Mouse (Mus musculus) gonadal fat pad, adult 2 months (tissue): ENCODE measurements at regions not wholly inside any gene's neighbourhood (a gene's known extent, or its start where the extent isn't known, plus 50 kb on each side); places are given as distances from the start of the nearest gene placed in this dataset.

ENCODE experiments used
- DNase-seq: peaks from one replicate; pipeline ENCODE4 v3.0.0-alpha.2; 2012; ENCODE audit warnings: low read depth

GRCm38 (mm10) chr17:45240963-45241543, 192.5 kb downstream of the Cdc5l start:
- no peak for DNase-seq

GRCm38 (mm10) chr17:45240545-45240944, 193.0 kb downstream of the Cdc5l start:
- no peak for DNase-seq

- DNase-seq, result no peak
Observed at GRCm38 (mm10) chr17:45237246-45237645, 196.3 kb downstream of the Cdc5l start.

- DNase-seq, result no peak
Observed at GRCm38 (mm10) chr17:45235401-45235800, 198.1 kb downstream of the Cdc5l start.

- DNase-seq, result no peak
Observed at GRCm38 (mm10) chr17:45232874-45233273, 200.7 kb downstream of the Cdc5l start.

- no peak for DNase-seq
Observed at GRCm38 (mm10) chr17:45227190-45227589, 206.3 kb downstream of the Cdc5l start.

- DNase-seq, result no peak
Observed at GRCm38 (mm10) chr17:45226486-45226885, 207.1 kb downstream of the Cdc5l start.

- no peak for DNase-seq
Observed at GRCm38 (mm10) chr17:45221625-45222024, 211.9 kb downstream of the Cdc5l start.

- no peak for DNase-seq
Observed at GRCm38 (mm10) chr17:45217126-45217525, 216.4 kb downstream of the Cdc5l start.

GRCm38 (mm10) chr17:45215067-45216049, 218.2 kb downstream of the Cdc5l start:
- peak; percentile 24 for DNase-seq

- DNase-seq, result no peak
Observed at GRCm38 (mm10) chr17:45210984-45211383, 222.6 kb downstream of the Cdc5l start.

- DNase-seq, result no peak
Observed at GRCm38 (mm10) chr17:45209387-45209663, 224.2 kb downstream of the Cdc5l start.

- DNase-seq, result no peak
Observed at GRCm38 (mm10) chr17:45208596-45209386, 224.7 kb downstream of the Cdc5l start.

GRCm38 (mm10) chr17:45195779-45196178, 237.8 kb downstream of the Cdc5l start:
- no peak for DNase-seq

GRCm38 (mm10) chr17:45194786-45195281, 238.7 kb downstream of the Cdc5l start:
- no peak for DNase-seq

- DNase-seq, result no peak
Observed at GRCm38 (mm10) chr17:45193456-45194025, 240.0 kb downstream of the Cdc5l start.

- no peak for DNase-seq
Observed at GRCm38 (mm10) chr17:45187402-45187801, 246.1 kb downstream of the Cdc5l start.

GRCm38 (mm10) chr17:45176340-45176739, 257.2 kb downstream of the Cdc5l start:
- no peak for DNase-seq

- peak; percentile 59 for DNase-seq
Observed at GRCm38 (mm10) chr17:45169257-45169994, 264.1 kb downstream of the Cdc5l start.
